Mouse (Mus musculus): ENCODE results near the gene Armc2. TPM values are rescaled to one million over a fixed set of nuclear protein-coding genes. Genes with fewer than 3 reads are reported as not detected.

Gene Armc2
- polyA plus RNA-seq, 1 experiment from 2014 or later, result 3.4 TPM

- Histone ChIP-seq H3K27ac (no peak overlapping the region), H3K4me3 (no peak overlapping the region), H3K4me1 (peaks cover 32% of the 10 kb centered on the region), H3K27me3 (ENCODE audit: low read depth, poor library complexity, severe bottlenecking) (no peaks in the 10 kb centered on the region), H3K9me3 (replicated peaks) (no peaks in the 10 kb centered on the region), H3K36me3 (no peaks in the 10 kb centered on the region)
- WGBS, result 59% methylated on average over 8 of the region's 8 CpGs
- DNase-seq (ENCODE audit: low spot score), result no peak
Observed at GRCm38 (mm10) chr10:41883741-41884575, 134.3 kb downstream of the Armc2 start.

GRCm38 (mm10) chr10:41881438-41881837 lies 136.8 kb downstream of the Armc2 start:
- no peak overlapping the region for H3K4me3 ChIP-seq
- WGBS, result 52% methylated on average over 4 of the region's 4 CpGs

GRCm38 (mm10) chr10:41880777-41881176 lies 137.5 kb downstream of the Armc2 start:
- Histone ChIP-seq H3K4me3 (no peak overlapping the region), H3K27ac (no peak overlapping the region), H3K27me3 (ENCODE audit: low read depth, poor library complexity, severe bottlenecking) (no peaks in the 10 kb centered on the region), H3K9me3 (replicated peaks) (no peaks in the 10 kb centered on the region), H3K36me3 (no peaks in the 10 kb centered on the region), H3K4me1 (peaks cover 13% of the 10 kb centered on the region)
- no peak for DNase-seq (ENCODE audit: low spot score)
- 30% methylated on average over 1 of the region's 1 CpGs for WGBS

More at GRCm38 (mm10) chr10:41881438-41881837, 136.8 kb downstream of the Armc2 start:
- H3K9me3 ChIP-seq (replicated peaks), result no peaks in the 10 kb centered on the region
- DNase-seq (ENCODE audit: low spot score), result no peak
- no peaks in the 10 kb centered on the region for H3K36me3 ChIP-seq
- no peak overlapping the region for H3K27ac ChIP-seq
- H3K4me1 ChIP-seq, result peaks cover 13% of the 10 kb centered on the region
- no peaks in the 10 kb centered on the region for H3K27me3 ChIP-seq (ENCODE audit: low read depth, poor library complexity, severe bottlenecking)

DNA sequence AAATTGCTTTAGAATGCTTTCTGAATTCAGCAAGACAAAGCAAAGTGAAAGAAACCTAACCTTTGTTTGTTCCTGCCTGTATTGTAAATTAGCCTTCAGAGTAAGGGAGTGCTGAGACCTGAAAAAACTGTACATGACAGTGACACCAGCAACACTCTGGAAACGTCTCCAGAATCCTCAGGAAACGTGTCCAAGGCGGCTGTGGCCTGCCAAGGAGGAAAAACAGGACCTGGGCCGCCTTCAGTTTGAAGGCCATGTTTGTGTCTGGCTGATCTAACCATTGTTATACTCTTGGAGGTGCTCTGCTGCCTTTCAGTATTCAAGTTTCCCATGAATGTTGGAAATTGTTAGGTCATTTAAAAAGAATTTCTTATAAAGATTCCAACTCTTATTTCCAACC lies 138.0 kb downstream of the Armc2 start:
- no peaks in the 10 kb centered on the region for H3K36me3 ChIP-seq
- H3K4me3 ChIP-seq, result no peak overlapping the region
- DNase-seq (ENCODE audit: low spot score), result no peak
- H3K4me1 ChIP-seq, result peaks cover 13% of the 10 kb centered on the region
- 46% methylated on average over 4 of the region's 4 CpGs for WGBS
- H3K9me3 ChIP-seq (replicated peaks), result no peaks in the 10 kb centered on the region
- no peak overlapping the region for H3K27ac ChIP-seq
- H3K27me3 ChIP-seq (ENCODE audit: low read depth, poor library complexity, severe bottlenecking), result no peaks in the 10 kb centered on the region

- Histone ChIP-seq H3K27me3 (ENCODE audit: low read depth, poor library complexity, severe bottlenecking) (no peaks in the 10 kb centered on the region), H3K9me3 (replicated peaks) (no peaks in the 10 kb centered on the region), H3K4me1 (peaks cover 13% of the 10 kb centered on the region), H3K27ac (no peak overlapping the region), H3K36me3 (no peaks in the 10 kb centered on the region), H3K4me3 (no peak overlapping the region)
- DNase-seq (ENCODE audit: low spot score), result no peak
- WGBS, result 77% methylated on average over 1 of the region's 1 CpGs
Observed at GRCm38 (mm10) chr10:41879675-41880074, 138.6 kb downstream of the Armc2 start.

DNA sequence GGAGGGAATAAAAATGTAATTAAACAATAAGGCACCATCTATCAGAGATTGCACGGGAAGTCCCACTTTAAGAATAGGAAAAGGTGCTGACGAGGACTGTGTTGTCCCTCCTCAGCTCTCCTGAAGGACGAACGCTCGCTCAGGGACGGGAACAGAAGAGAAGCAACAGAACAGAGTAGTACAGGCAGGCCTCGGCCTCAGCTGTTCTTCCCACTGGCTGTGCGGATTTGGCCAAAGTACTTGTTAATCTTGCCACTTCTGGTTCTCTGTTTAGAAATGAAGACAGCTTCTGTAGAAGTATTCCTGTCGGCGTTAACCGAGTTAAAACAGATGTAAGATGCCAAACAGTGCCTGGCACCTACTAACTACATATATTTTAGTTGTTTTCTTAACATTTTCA lies 139.9 kb downstream of the Armc2 start:
- H3K27ac ChIP-seq, result no peak overlapping the region
- H3K36me3 ChIP-seq, result no peaks in the 10 kb centered on the region
- WGBS, result 92% methylated on average over 11 of the region's 11 CpGs
- no peak for DNase-seq (ENCODE audit: low spot score)
- no peak overlapping the region for H3K4me3 ChIP-seq
- peaks cover 7% of the 10 kb centered on the region for H3K4me1 ChIP-seq
- no peaks in the 10 kb centered on the region for H3K27me3 ChIP-seq (ENCODE audit: low read depth, poor library complexity, severe bottlenecking)
- H3K9me3 ChIP-seq (replicated peaks), result no peaks in the 10 kb centered on the region

DNA sequence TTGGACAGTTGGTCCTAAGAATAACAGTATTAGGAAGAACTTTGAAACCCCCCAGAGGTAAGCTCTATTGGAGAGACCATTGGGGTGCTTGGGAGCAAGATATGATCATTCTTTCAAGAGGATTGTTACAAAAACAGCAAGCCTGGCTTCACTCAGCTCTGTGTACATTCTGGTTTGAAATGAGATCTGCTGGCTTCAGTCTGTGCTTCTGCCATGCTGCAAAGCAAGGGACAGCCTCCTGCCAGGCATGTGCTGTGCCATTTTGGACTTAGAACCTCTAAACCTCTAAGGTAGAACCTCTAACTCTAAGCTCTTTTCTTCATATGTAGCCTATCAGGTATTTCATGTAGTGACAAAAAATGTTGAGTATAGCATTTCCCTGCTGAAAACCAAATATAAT lies 142.6 kb downstream of the Armc2 start:
- H3K27me3 ChIP-seq (ENCODE audit: low read depth, poor library complexity, severe bottlenecking), result no peaks in the 10 kb centered on the region
- H3K4me3 ChIP-seq, result no peak overlapping the region
- H3K9me3 ChIP-seq (replicated peaks), result no peaks in the 10 kb centered on the region
- no peaks in the 10 kb centered on the region for H3K36me3 ChIP-seq
- peaks cover 6% of the 10 kb centered on the region for H3K4me1 ChIP-seq
- no peak for DNase-seq (ENCODE audit: low spot score)
- no peak overlapping the region for H3K27ac ChIP-seq

DNA sequence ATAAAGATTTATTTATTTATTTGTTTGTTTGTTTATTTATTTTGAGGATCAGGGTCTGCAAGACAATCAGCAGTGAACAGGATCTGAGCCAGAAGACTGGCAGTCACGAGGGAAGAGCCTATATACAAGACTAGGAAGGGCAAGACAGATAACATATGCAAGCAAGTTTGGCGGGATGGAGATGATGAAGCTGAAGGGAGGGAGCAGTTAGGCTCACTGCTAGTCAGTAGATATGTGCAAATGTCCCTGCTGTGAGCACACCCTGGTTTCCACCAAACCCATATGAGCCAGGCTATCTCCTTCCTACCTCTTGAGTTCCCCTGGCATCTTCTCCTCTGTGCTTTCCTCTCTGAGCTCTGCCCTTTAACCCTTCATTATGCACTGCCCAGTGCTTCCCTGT lies 146.7 kb downstream of the Armc2 start:
- no peak overlapping the region for H3K27ac ChIP-seq
- no peaks in the 10 kb centered on the region for H3K36me3 ChIP-seq
- H3K4me3 ChIP-seq, result no peak overlapping the region
- H3K9me3 ChIP-seq (replicated peaks), result no peaks in the 10 kb centered on the region
- DNase-seq (ENCODE audit: low spot score), result no peak
- 64% methylated on average over 2 of the region's 2 CpGs for WGBS
- H3K4me1 ChIP-seq, result peaks cover 10% of the 10 kb centered on the region
- no peaks in the 10 kb centered on the region for H3K27me3 ChIP-seq (ENCODE audit: low read depth, poor library complexity, severe bottlenecking)

- 81% methylated on average over 2 of the region's 2 CpGs for WGBS
- no peak for DNase-seq (ENCODE audit: low spot score)
- Histone ChIP-seq H3K4me3 (no peak overlapping the region), H3K27ac (no peak overlapping the region), H3K36me3 (no peaks in the 10 kb centered on the region), H3K27me3 (ENCODE audit: low read depth, poor library complexity, severe bottlenecking) (no peaks in the 10 kb centered on the region), H3K4me1 (peaks cover 12% of the 10 kb centered on the region), H3K9me3 (replicated peaks) (no peaks in the 10 kb centered on the region)
Observed at GRCm38 (mm10) chr10:41870101-41870500, 148.1 kb downstream of the Armc2 start.

DNA sequence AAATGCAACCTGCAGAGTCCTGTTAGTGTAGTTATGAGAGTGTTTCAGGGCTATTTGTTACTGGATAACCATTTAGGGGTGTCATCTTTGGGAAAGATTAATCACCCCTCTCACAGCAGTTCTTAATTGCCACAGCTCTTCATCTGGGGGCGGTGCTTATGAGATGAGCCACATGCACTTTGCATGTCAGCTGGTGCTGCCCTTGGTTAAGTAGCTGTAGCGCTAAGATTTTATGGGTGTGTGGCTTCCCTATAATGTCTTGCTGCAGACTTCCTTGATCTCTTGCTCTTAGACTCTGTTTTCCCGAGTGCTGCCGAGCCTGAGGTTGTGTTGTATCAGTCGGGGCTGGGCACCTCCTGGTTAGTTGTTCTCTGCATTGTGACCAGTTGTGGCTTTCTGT lies 150.3 kb downstream of the Armc2 start:
- no peaks in the 10 kb centered on the region for H3K27me3 ChIP-seq (ENCODE audit: low read depth, poor library complexity, severe bottlenecking)
- H3K9me3 ChIP-seq (replicated peaks), result no peaks in the 10 kb centered on the region
- WGBS, result 71% methylated on average over 5 of the region's 5 CpGs
- no peaks in the 10 kb centered on the region for H3K36me3 ChIP-seq
- H3K4me3 ChIP-seq, result no peak overlapping the region
- no peak overlapping the region for H3K27ac ChIP-seq
- DNase-seq (ENCODE audit: low spot score), result no peak
- peaks cover 12% of the 10 kb centered on the region for H3K4me1 ChIP-seq

GRCm38 (mm10) chr10:41866838-41867154 lies 151.4 kb downstream of the Armc2 start:
- H3K4me1 ChIP-seq, result peaks cover 12% of the 10 kb centered on the region
- H3K9me3 ChIP-seq (replicated peaks), result no peaks in the 10 kb centered on the region
- H3K27me3 ChIP-seq (ENCODE audit: low read depth, poor library complexity, severe bottlenecking), result no peaks in the 10 kb centered on the region
- no peaks in the 10 kb centered on the region for H3K36me3 ChIP-seq
- H3K27ac ChIP-seq, result no peak overlapping the region
- no peak overlapping the region for H3K4me3 ChIP-seq
- no peak for DNase-seq (ENCODE audit: low spot score)

DNA sequence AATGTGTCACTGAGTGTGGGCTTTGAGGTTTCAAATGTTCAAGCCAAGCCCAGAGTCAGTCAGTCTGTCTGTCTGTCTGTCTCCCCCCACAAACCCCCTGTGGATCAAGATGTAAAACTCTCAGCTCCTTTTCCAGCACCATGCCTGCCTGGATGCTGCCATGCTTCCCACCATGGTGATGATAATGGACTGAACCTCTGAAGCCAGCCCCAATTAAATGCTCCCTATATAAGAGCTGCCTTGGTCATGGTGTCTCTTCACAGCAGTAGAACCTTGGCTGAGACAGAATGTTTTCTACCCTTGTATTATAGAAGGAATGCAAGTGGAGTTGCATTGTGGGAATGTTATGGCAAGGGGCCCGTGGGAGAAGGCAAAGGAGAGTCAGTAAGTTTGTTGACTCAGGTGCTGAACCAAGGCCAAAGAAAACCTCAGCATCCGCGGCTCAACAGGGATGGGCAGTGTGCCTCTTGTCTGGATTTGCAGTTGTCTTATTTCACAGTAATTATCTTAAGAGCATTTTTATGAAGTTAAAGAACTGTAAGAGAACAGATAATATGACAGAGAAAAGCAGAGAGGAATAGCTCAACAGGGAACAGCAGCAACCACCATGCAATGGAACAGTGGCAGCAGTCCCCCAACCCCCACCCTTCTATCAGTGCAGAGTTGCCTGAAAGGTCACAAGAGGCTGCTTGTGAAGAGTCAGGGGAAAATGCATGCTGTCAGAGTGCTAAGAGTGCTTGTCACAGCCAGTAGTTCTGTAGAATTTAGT lies 152.0 kb downstream of the Armc2 start:
- Histone ChIP-seq H3K27me3 (ENCODE audit: low read depth, poor library complexity, severe bottlenecking) (no peaks in the 10 kb centered on the region), H3K4me3 (no peak overlapping the region), H3K9me3 (replicated peaks) (no peaks in the 10 kb centered on the region), H3K36me3 (no peaks in the 10 kb centered on the region), H3K27ac (no peak overlapping the region), H3K4me1 (peaks cover 12% of the 10 kb centered on the region)
- DNase-seq (ENCODE audit: low spot score), result no peak
- 80% methylated on average over 3 of the region's 3 CpGs for WGBS
